8 mouse cellular contexts compared by ENCODE assay signal in the genomic region with DNA sequence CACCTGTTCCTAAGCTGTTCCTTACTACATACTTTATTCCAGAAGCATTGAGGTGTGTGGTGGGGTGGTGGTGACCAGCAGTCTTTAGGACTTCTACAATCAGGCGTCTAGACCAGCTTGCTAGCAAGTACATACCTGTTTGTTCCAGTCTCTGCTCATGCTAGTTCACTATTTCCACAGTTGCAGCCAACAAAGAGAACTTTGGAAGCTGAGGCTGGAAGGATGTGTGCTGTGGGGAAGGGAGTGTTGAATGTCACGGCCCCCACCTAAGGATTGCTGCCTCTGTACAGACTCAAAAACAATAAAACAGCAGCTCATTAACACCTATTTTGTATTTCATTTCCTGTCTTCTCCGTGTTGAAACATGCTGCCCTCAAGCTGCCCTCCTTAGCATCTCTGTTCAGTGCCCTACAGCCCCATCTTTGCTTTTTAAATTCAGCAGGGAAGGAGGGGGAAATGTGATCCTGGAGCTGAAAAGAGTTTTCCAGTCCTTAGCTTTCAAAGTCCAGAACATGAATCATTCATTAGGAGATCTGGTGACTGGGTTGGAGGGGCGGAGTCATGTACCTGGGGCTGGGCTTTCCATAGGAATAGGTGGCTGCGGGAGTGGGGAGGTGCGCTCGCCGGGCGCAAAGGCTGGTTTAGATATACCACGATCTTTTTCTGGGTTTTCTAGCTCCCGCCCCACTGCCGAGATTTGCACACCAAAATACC. TPM values are rescaled to one million over a fixed set of nuclear protein-coding genes. Genes with fewer than 3 reads are reported as not detected.
A peak's percentile ranks its signal among the peaks of the same experiment; 100 is the strongest.
DNase-seq lines count a peak whose midpoint lies in the region; ATAC-seq and TF ChIP-seq lines count a peak whose summit lies in the region.

No protein-coding gene starts in this region.

- WGBS in forebrain, embryonic 15.5 days: under 1% methylated on average over 12 of the region's 12 CpGs
- 1% methylated on average over 12 of the region's 12 CpGs for WGBS in hindbrain, embryonic 16.5 days
- WGBS in limb, embryonic 13.5 days: under 1% methylated on average over 12 of the region's 12 CpGs
- 1% methylated on average over 12 of the region's 12 CpGs for WGBS in midbrain, embryonic 16.5 days

- H3K9ac ChIP-seq in forebrain, embryonic 15.5 days (replicated peaks): peak overlapping the region; percentile 55
- peak overlapping the region; percentile 66 for H3K9ac ChIP-seq in hindbrain, embryonic 16.5 days (ENCODE audit: low read depth, low read length)
- peak overlapping the region; percentile 79 for H3K9ac ChIP-seq in limb, embryonic 13.5 days
- peak overlapping the region; percentile 66 for H3K9ac ChIP-seq in midbrain, embryonic 16.5 days (ENCODE audit: low read depth, low read length)

- peaks cover 31% of the 10 kb centered on the region for H3K4me1 ChIP-seq in bone marrow macrophage, adult 2 months (ENCODE audit: control insufficient read depth, insufficient read depth, low read length)
- peaks cover 20% of the 10 kb centered on the region for H3K4me1 ChIP-seq in forebrain, embryonic 15.5 days
- peaks cover 9% of the 10 kb centered on the region for H3K4me1 ChIP-seq in hindbrain, embryonic 16.5 days (ENCODE audit: control insufficient read depth, insufficient read depth, low read depth, low read length)
- peaks cover 26% of the 10 kb centered on the region for H3K4me1 ChIP-seq in limb, embryonic 13.5 days
- H3K4me1 ChIP-seq in midbrain, embryonic 16.5 days (ENCODE audit: control insufficient read depth, insufficient read depth, low read length): peaks cover 16% of the 10 kb centered on the region

- no peak for TF ChIP-seq POLR2A in bone marrow macrophage, adult 2 months (IDR thresholded peaks at IDR 0.05; ENCODE audit: borderline replicate concordance, low read depth, low read length)

- H3K27me3 ChIP-seq in forebrain, embryonic 15.5 days: no peaks in the 10 kb centered on the region
- H3K27me3 ChIP-seq in hindbrain, embryonic 16.5 days (replicated peaks; ENCODE audit: control insufficient read depth, insufficient read depth, low read length): no peaks in the 10 kb centered on the region
- H3K27me3 ChIP-seq in limb, embryonic 13.5 days: no peaks in the 10 kb centered on the region
- H3K27me3 ChIP-seq in midbrain, embryonic 16.5 days (ENCODE audit: control insufficient read depth, insufficient read depth, low read depth, low read length): no peaks in the 10 kb centered on the region

- H3K4me3 ChIP-seq in layer of hippocampus, adult 2 months: peak overlapping the region; percentile 58
- peak overlapping the region; percentile 39 for H3K4me3 ChIP-seq in bone marrow macrophage, adult 2 months (ENCODE audit: insufficient read depth, low read length)
- H3K4me3 ChIP-seq in forebrain, embryonic 15.5 days: peak overlapping the region; percentile 44
- H3K4me3 ChIP-seq in hindbrain, embryonic 16.5 days (ENCODE audit: low read length): peak overlapping the region; percentile 40
- peak overlapping the region; percentile 62 for H3K4me3 ChIP-seq in limb, embryonic 13.5 days
- H3K4me3 ChIP-seq in midbrain, embryonic 16.5 days (ENCODE audit: low read depth, low read length): peak overlapping the region; percentile 41

- peak overlapping the region; percentile 68 for H3K27ac ChIP-seq in layer of hippocampus, adult 2 months
- H3K27ac ChIP-seq in bone marrow macrophage, adult 2 months (ENCODE audit: insufficient read depth, low read depth, low read length): peak overlapping the region; percentile 68
- H3K27ac ChIP-seq in forebrain, embryonic 15.5 days (replicated peaks): peak overlapping the region; percentile 51
- peak overlapping the region; percentile 73 for H3K27ac ChIP-seq in hindbrain, embryonic 16.5 days (ENCODE audit: low read depth, low read length)
- H3K27ac ChIP-seq in limb, embryonic 13.5 days: peak overlapping the region; percentile 91
- H3K27ac ChIP-seq in midbrain, embryonic 16.5 days (ENCODE audit: low read length): peak overlapping the region; percentile 72

- peak; percentile 78 for ATAC-seq in forebrain, embryonic 15.5 days (replicated peaks)
- peak; percentile 83 for ATAC-seq in hindbrain, embryonic 16.5 days
- peak; percentile 84 for ATAC-seq in limb, embryonic 13.5 days (ENCODE audit: low FRiP score, low read depth)
- peak; percentile 85 for ATAC-seq in midbrain, embryonic 16.5 days

- H3K9me3 ChIP-seq in forebrain, embryonic 15.5 days: no peaks in the 10 kb centered on the region
- H3K9me3 ChIP-seq in hindbrain, embryonic 16.5 days (ENCODE audit: control insufficient read depth, low read length): no peaks in the 10 kb centered on the region
- H3K9me3 ChIP-seq in limb, embryonic 13.5 days: no peaks in the 10 kb centered on the region
- H3K9me3 ChIP-seq in midbrain, embryonic 16.5 days (replicated peaks; ENCODE audit: control insufficient read depth, low read length, poor library complexity, severe bottlenecking): no peaks in the 10 kb centered on the region

- no peak for DNase-seq in layer of hippocampus, adult 2 months (ENCODE audit: low spot score in 2 of 2)
- no peak for DNase-seq in layer of hippocampus, postnatal 14 days (ENCODE audit: low spot score in 2 of 2)
- no peak for DNase-seq in spleen, postnatal 4 days (ENCODE audit: low spot score in 2 of 2)

- peak overlapping the region; percentile 95 for H3K4me2 ChIP-seq in forebrain, embryonic 15.5 days (replicated peaks)
- H3K4me2 ChIP-seq in hindbrain, embryonic 16.5 days (ENCODE audit: low read length): peak overlapping the region; percentile 97
- H3K4me2 ChIP-seq in limb, embryonic 13.5 days (replicated peaks): peak overlapping the region; percentile 85
- peak overlapping the region; percentile 89 for H3K4me2 ChIP-seq in midbrain, embryonic 16.5 days (ENCODE audit: low read length)

- no peak for TF ChIP-seq CTCF in layer of hippocampus, adult 2 months (conservative IDR thresholded peaks at IDR 0.05)
- TF ChIP-seq CTCF in bone marrow macrophage, adult 2 months (IDR thresholded peaks at IDR 0.05; ENCODE audit: low read depth, low read length): no peak

- no peaks in the 10 kb centered on the region for H3K36me3 ChIP-seq in forebrain, embryonic 15.5 days
- no peaks in the 10 kb centered on the region for H3K36me3 ChIP-seq in hindbrain, embryonic 16.5 days (ENCODE audit: control insufficient read depth, insufficient read depth, low read length)
- peaks cover 11% of the 10 kb centered on the region for H3K36me3 ChIP-seq in limb, embryonic 13.5 days
- H3K36me3 ChIP-seq in midbrain, embryonic 16.5 days (ENCODE audit: control insufficient read depth, insufficient read depth, low read length): 0 out of 2 replicates have a peak, but pooled peaks cover under 1% of the 10 kb centered on the region

RNA-seq across cellular contexts. Expression of gene Mtmr11, which starts 0.8 kb away (rescaled TPM):
- total RNA-seq in layer of hippocampus, adult 2 months (2021): 1 to 10 TPM; 4.3 to 5.3 TPM
- 1 to 10 TPM; 5.8 to 7.8 TPM for total RNA-seq in layer of hippocampus, postnatal 14 days (2021)
- 12.6 and 14.4 TPM in 2 replicates for polyA plus RNA-seq in bone marrow macrophage, adult 2 months (2012; ENCODE audit: insufficient read depth, insufficient read length, missing spikeins)
- 10.0 and 11.2 TPM in 2 replicates for polyA plus RNA-seq in forebrain, embryonic 15.5 days (2015; fragmentation: Nextera tagmentation; extraction: Ambion mirVana)
- polyA plus RNA-seq in hindbrain, embryonic 16.5 days (2015; fragmentation: Nextera tagmentation; extraction: Ambion mirVana): 12.7 and 13.9 TPM in 2 replicates
- 34.9 and 39.6 TPM in 2 replicates for polyA plus RNA-seq in limb, embryonic 13.5 days (2015; fragmentation: Nextera tagmentation; extraction: Ambion mirVana)
- 7.8 and 15.1 TPM in 2 replicates for polyA plus RNA-seq in midbrain, embryonic 16.5 days (2015; fragmentation: Nextera tagmentation; extraction: Ambion mirVana)

RNA-seq across cellular contexts. Expression of gene Sf3b4, which starts 11.2 kb away (rescaled TPM):
- 10 to 100 TPM; 50.1 to 50.2 TPM for total RNA-seq in layer of hippocampus, adult 2 months (2021)
- total RNA-seq in layer of hippocampus, postnatal 14 days (2021): 10 to 100 TPM; 48.6 to 52.4 TPM
- 53.7 and 62.7 TPM in 2 replicates for polyA plus RNA-seq in bone marrow macrophage, adult 2 months (2012; ENCODE audit: insufficient read depth, insufficient read length, missing spikeins)
- polyA plus RNA-seq in forebrain, embryonic 15.5 days (2015; fragmentation: Nextera tagmentation; extraction: Ambion mirVana): 151 and 155 TPM in 2 replicates
- 131 and 152 TPM in 2 replicates for polyA plus RNA-seq in hindbrain, embryonic 16.5 days (2015; fragmentation: Nextera tagmentation; extraction: Ambion mirVana)
- polyA plus RNA-seq in limb, embryonic 13.5 days (2015; fragmentation: Nextera tagmentation; extraction: Ambion mirVana): 179 and 186 TPM in 2 replicates
- 134 and 136 TPM in 2 replicates for polyA plus RNA-seq in midbrain, embryonic 16.5 days (2015; fragmentation: Nextera tagmentation; extraction: Ambion mirVana)

RNA-seq across cellular contexts. Expression of gene Sv2a, which starts 20.0 kb away (rescaled TPM):
- 100 to 1,000 TPM; 352 to 370 TPM for total RNA-seq in layer of hippocampus, adult 2 months (2021)
- total RNA-seq in layer of hippocampus, postnatal 14 days (2021): 100 to 1,000 TPM; 360 to 375 TPM
- 0.64 and 0.92 TPM in 2 replicates for polyA plus RNA-seq in bone marrow macrophage, adult 2 months (2012; ENCODE audit: insufficient read depth, insufficient read length, missing spikeins)
- polyA plus RNA-seq in forebrain, embryonic 15.5 days (2015; fragmentation: Nextera tagmentation; extraction: Ambion mirVana): 69.1 and 73.3 TPM in 2 replicates
- 135 TPM in 2 replicates for polyA plus RNA-seq in hindbrain, embryonic 16.5 days (2015; fragmentation: Nextera tagmentation; extraction: Ambion mirVana)
- 4.6 and 7.8 TPM in 2 replicates for polyA plus RNA-seq in limb, embryonic 13.5 days (2015; fragmentation: Nextera tagmentation; extraction: Ambion mirVana)
- polyA plus RNA-seq in midbrain, embryonic 16.5 days (2015; fragmentation: Nextera tagmentation; extraction: Ambion mirVana): 123 and 137 TPM in 2 replicates

RNA-seq across cellular contexts. Expression of gene Otud7b, which starts 56.6 kb away (rescaled TPM):
- total RNA-seq in layer of hippocampus, adult 2 months (2021): 10 to 100 TPM; 30.1 to 33.4 TPM
- 10 to 100 TPM; 27.4 to 31.0 TPM for total RNA-seq in layer of hippocampus, postnatal 14 days (2021)
- 4.7 and 5.1 TPM in 2 replicates for polyA plus RNA-seq in bone marrow macrophage, adult 2 months (2012; ENCODE audit: insufficient read depth, insufficient read length, missing spikeins)
- 8.3 and 9.8 TPM in 2 replicates for polyA plus RNA-seq in forebrain, embryonic 15.5 days (2015; fragmentation: Nextera tagmentation; extraction: Ambion mirVana)
- polyA plus RNA-seq in hindbrain, embryonic 16.5 days (2015; fragmentation: Nextera tagmentation; extraction: Ambion mirVana): 6.5 and 8.7 TPM in 2 replicates
- polyA plus RNA-seq in limb, embryonic 13.5 days (2015; fragmentation: Nextera tagmentation; extraction: Ambion mirVana): 28.8 and 30.3 TPM in 2 replicates
- polyA plus RNA-seq in midbrain, embryonic 16.5 days (2015; fragmentation: Nextera tagmentation; extraction: Ambion mirVana): 7.0 and 8.4 TPM in 2 replicates

RNA-seq across cellular contexts. Expression of gene Bola1, which starts 58.5 kb away (rescaled TPM):
- 10 to 100 TPM; 16.2 to 16.7 TPM for total RNA-seq in layer of hippocampus, adult 2 months (2021)
- 10 to 100 TPM; 16.1 to 21.2 TPM for total RNA-seq in layer of hippocampus, postnatal 14 days (2021)
- 14.1 and 19.0 TPM in 2 replicates for polyA plus RNA-seq in bone marrow macrophage, adult 2 months (2012; ENCODE audit: insufficient read depth, insufficient read length, missing spikeins)
- 71.8 and 75.5 TPM in 2 replicates for polyA plus RNA-seq in forebrain, embryonic 15.5 days (2015; fragmentation: Nextera tagmentation; extraction: Ambion mirVana)
- 52.7 and 57.2 TPM in 2 replicates for polyA plus RNA-seq in hindbrain, embryonic 16.5 days (2015; fragmentation: Nextera tagmentation; extraction: Ambion mirVana)
- polyA plus RNA-seq in limb, embryonic 13.5 days (2015; fragmentation: Nextera tagmentation; extraction: Ambion mirVana): 51.1 and 55.2 TPM in 2 replicates
- polyA plus RNA-seq in midbrain, embryonic 16.5 days (2015; fragmentation: Nextera tagmentation; extraction: Ambion mirVana): 51.3 and 52.2 TPM in 2 replicates
